Mouse (Mus musculus) intestine, embryonic 16.5 days (tissue): ENCODE measurements around the gene Magi2. TPM values are rescaled to one million over a fixed set of nuclear protein-coding genes. Genes with fewer than 3 reads are reported as not detected.
"Not testable (repeated sequence)": the region's sequence is repeated elsewhere in the genome, so short reads cannot be mapped to it uniquely, and the experiment has no call there.

Source experiments
- ATAC-seq: fragments of 200-750 bp; cut with Nextera tagmentation; 2 replicates; pipeline ENCODE4 v1.8.0; 2017; ENCODE audit warnings: moderate TSS enrichment, moderate library complexity
- H3K27ac ChIP-seq: fragments of 300-500 bp; sonication (generic); 2 replicates; pipeline ENCODE4 v1.5.1; 2014; ENCODE audit warnings: mild to moderate bottlenecking, low read length
- H3K27me3 ChIP-seq: fragments of 300-500 bp; sonication (generic); replicated peaks from 2 replicates; pipeline ENCODE4 v1.6.1; 2014; ENCODE audit warnings: low read length, control low read depth, mixed read lengths; ENCODE audit not compliant: control insufficient read depth, insufficient read depth
- H3K36me3 ChIP-seq: fragments of 300-500 bp; sonication (generic); 2 replicates; pipeline ENCODE4 v1.6.1; 2014; ENCODE audit warnings: low read length, control low read depth; ENCODE audit not compliant: control insufficient read depth, insufficient read depth
- H3K4me1 ChIP-seq: fragments of 300-500 bp; sonication (generic); 2 replicates; pipeline ENCODE4 v1.6.1; 2014; ENCODE audit warnings: low read length, control low read depth, mixed read lengths; ENCODE audit not compliant: control insufficient read depth, insufficient read depth
- H3K4me2 ChIP-seq: fragments of 300-500 bp; sonication (generic); 2 replicates; pipeline ENCODE4 v1.6.1; 2014; ENCODE audit warnings: low read depth, low read length, control low read depth
- H3K4me3 ChIP-seq: fragments of 300-500 bp; sonication (generic); 2 replicates; pipeline ENCODE4 v1.5.1; 2014; ENCODE audit warnings: mild to moderate bottlenecking, low read length
- H3K9ac ChIP-seq: fragments of 300-500 bp; sonication (generic); 2 replicates; pipeline ENCODE4 v1.6.1; 2014; ENCODE audit warnings: low read depth, low read length
- H3K9me3 ChIP-seq: fragments of 300-500 bp; sonication (generic); 2 replicates; pipeline ENCODE4 v1.6.1; 2016; ENCODE audit warnings: low read length, control low read depth; ENCODE audit not compliant: control insufficient read depth
- WGBS: fragments of 180-500 bp; shearing (Covaris S2); extraction: QIAGEN DNeasy Blood & Tissue Kit; methylation state at CpG from one replicate; pipeline ENCODE4 v1.1.7; 2014; 5-methylcytosine and 5-hydroxymethylcytosine counted together
- polyA plus RNA-seq: library from polyadenylated mRNA; unstranded; fragments of >200 nt; fragmentation: Nextera tagmentation; extraction: Ambion mirVana; gene quantifications from 2 replicates; pipeline ENCODE4 v1.2.1, GENCODE M21; 2015

The Magi2 gene
- polyA plus RNA-seq, 1 experiment from 2014 or later, result 3.0 TPM

DNA sequence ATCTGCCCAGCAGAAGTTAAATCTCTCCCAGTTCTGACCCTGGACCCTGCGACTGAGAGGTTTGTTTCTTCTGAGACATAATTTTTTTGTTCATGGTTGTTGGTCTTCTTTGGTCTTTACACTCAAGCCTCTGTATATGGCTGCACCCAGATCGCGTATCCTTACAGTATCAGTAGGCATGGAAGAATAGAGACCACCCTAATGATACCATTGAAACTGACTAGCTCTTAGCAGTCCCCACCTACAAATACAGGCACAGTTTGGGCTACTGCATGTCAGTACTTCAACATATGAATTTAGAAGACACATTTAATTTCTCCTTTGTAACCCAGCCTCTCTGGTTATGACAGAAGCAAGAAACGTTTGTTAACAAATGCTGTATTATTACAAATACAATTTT lies 173.5 kb downstream of the Magi2 start:
- Histone ChIP-seq H3K4me3 (no peak overlapping the region), H3K9me3 (no peaks in the 10 kb centered on the region), H3K4me1 (no peaks in the 10 kb centered on the region), H3K27ac (no peak overlapping the region), H3K4me2 (no peak overlapping the region), H3K27me3 (no peaks in the 10 kb centered on the region), H3K36me3 (no peaks in the 10 kb centered on the region), H3K9ac (no peak overlapping the region)
- no peak for ATAC-seq
- 92% methylated on average over 4 of the region's 4 CpGs for WGBS

DNA sequence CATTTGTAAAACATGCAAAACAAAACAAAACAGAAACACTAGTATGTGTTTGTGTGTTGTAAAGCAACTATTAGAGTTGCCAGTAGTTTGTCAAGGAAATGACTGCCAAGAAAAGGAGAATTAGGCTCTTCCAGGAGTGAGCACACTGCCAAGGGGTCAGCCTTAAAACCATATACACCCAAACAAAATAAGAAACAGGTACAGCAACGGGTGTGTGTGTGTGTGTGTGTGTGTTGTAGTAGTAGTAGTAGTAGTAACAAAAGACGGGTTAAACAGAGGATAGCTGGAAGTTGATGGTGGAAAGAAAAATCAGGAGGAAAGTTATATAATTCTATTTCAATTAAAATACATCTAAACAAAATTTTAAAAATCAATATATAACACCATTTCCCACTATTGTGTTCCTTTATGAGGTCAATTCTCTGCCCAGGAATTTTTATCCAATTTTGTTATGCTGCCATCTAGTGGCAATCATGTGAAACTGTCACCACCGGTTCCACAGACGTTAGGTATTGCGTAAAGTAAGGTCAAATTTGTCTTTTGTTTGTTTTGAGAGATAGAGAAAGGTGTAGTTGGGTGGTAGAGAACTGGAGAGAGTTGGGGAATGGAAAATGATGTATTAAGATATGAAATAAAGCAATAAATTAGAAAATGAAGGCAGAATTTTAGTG lies 174.0 kb downstream of the Magi2 start:
- no peak overlapping the region for H3K4me3 ChIP-seq
- no peaks in the 10 kb centered on the region for H3K36me3 ChIP-seq
- ATAC-seq, result no peak
- no peak overlapping the region for H3K27ac ChIP-seq
- no peak overlapping the region for H3K9ac ChIP-seq
- H3K4me2 ChIP-seq, result no peak overlapping the region
- H3K9me3 ChIP-seq, result no peaks in the 10 kb centered on the region
- H3K4me1 ChIP-seq, result no peaks in the 10 kb centered on the region
- 40% methylated on average over 5 of the region's 5 CpGs for WGBS
- H3K27me3 ChIP-seq, result no peaks in the 10 kb centered on the region

DNA sequence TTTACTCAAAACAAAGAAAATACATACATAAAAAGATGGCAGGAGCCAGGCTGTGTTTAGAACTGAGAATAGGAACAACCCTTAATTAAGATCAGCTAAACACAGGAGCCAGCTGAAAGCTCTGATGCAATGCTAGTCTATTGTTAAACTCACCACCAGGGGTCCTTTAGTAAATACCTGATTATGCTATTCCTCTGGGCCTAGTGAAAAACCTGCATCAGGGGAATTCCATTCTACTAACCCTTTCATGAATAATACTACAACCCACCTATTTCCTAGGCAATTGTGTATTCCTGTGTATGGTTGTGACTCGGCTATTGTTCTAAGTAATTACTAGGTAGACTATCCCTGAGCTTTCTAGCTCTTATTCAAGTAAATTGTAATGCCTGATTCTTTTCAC lies 177.4 kb downstream of the Magi2 start:
- not testable (repeated sequence) for H3K9me3 ChIP-seq, H3K9ac ChIP-seq, H3K4me1 ChIP-seq, H3K27me3 ChIP-seq, H3K27ac ChIP-seq, H3K4me3 ChIP-seq, H3K36me3 ChIP-seq, H3K4me2 ChIP-seq, ATAC-seq
- WGBS, result 84% methylated on average over 1 of the region's 1 CpGs

DNA sequence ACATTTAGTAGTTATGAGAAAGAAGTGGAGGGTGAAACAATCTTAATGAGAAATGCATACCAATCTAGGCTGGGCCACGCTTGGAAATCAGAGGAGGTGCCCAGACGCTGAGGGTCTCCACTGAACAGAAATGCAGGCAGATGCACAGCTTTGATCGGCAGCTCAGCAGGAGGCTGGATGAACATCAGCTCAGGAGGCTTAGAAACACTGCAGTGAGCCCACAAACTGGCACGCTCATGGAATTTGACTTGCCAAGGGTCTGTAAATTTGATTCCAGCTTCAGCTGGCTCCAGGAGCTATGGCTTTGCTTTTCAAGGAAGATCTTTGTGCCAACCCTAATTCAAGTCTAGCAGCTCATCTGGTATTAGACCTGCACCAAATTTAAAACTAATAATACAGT lies 187.7 kb downstream of the Magi2 start:
- Histone ChIP-seq H3K27ac (no peak overlapping the region), H3K4me1 (no peaks in the 10 kb centered on the region)
- ATAC-seq, result no peak

DNA sequence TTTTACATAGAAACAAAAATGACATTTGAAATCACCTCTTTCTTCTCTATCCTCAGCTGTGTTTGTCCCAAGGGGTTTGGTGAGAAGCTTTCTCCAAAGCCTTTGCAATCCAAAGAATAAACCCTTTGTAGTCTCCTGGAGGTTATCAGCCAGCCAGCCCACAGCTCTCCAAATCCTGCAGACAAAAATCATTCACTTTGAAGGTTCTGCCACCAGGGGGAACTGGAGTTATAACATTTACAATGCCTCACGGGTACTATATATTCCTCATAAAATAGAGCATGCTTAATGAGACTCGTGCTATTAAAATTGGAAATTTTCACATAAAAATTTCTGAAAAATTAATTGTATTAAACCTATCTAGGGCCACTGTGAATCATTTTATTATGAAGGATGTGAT lies 202.5 kb downstream of the Magi2 start:
- no peak overlapping the region for H3K4me3 ChIP-seq
- H3K27ac ChIP-seq, result no peak overlapping the region
- no peak for ATAC-seq
- H3K9me3 ChIP-seq, result no peaks in the 10 kb centered on the region
- 31% methylated on average over 2 of the region's 2 CpGs for WGBS
- no peaks in the 10 kb centered on the region for H3K4me1 ChIP-seq
- H3K4me2 ChIP-seq, result no peak overlapping the region
- H3K36me3 ChIP-seq, result no peaks in the 10 kb centered on the region
- no peaks in the 10 kb centered on the region for H3K27me3 ChIP-seq
- H3K9ac ChIP-seq, result no peak overlapping the region

More for the DNA sequence above, 187.7 kb downstream of the Magi2 start:
- WGBS, result 58% methylated on average over 4 of the region's 4 CpGs
- no peak overlapping the region for H3K4me2 ChIP-seq
- no peak overlapping the region for H3K4me3 ChIP-seq
- no peak overlapping the region for H3K9ac ChIP-seq
- H3K27me3 ChIP-seq, result no peaks in the 10 kb centered on the region
- no peaks in the 10 kb centered on the region for H3K9me3 ChIP-seq
- H3K36me3 ChIP-seq, result no peaks in the 10 kb centered on the region

DNA sequence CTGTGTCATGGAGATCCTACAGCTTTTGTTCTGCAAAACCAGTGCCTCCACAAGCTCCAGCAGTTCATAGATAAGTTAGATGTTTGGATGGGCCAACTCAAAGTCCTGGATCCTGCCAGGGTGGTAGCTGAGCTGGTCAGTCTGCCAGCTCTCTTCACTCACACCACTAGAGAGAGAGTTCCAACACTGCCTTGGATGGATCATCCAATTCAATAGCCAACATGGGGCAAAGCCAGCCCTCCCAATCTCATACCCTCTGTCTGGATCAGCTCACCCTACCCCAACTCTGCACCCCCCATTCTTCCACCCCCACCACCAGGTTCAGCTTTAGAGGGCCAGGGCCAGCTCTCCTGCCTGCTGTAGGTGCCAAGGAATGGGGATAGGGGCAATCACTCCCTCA lies 235.7 kb downstream of the Magi2 start:
- ATAC-seq, result no peak
- no peak overlapping the region for H3K27ac ChIP-seq

DNA sequence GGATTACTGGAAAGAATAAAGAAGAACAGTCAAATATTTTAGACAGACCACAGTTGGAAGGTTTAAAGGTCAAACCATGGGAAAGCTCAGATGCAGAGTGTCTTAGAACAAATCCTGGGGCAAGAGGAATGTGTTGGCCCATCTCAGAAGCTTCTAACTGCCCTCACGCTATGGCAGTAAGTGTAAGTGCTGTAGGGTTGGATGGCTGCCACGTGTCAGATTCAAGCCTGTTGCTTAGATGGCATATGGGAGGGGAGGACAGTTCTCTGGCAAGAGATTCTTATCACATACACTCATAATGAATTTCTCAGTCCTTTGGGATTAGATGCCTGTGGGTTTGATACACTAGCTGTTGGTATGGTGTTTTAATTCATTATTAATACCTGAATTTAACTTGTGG lies 238.5 kb downstream of the Magi2 start:
- H3K4me3 ChIP-seq, result no peak overlapping the region
- ATAC-seq, result no peak
- 48% methylated on average over 2 of the region's 2 CpGs for WGBS

More for the DNA sequence above, 235.7 kb downstream of the Magi2 start:
- Histone ChIP-seq H3K9me3 (no peaks in the 10 kb centered on the region), H3K4me3 (no peak overlapping the region), H3K27me3 (no peaks in the 10 kb centered on the region), H3K36me3 (no peaks in the 10 kb centered on the region), H3K4me1 (no peaks in the 10 kb centered on the region), H3K4me2 (no peak overlapping the region), H3K9ac (no peak overlapping the region)

DNA sequence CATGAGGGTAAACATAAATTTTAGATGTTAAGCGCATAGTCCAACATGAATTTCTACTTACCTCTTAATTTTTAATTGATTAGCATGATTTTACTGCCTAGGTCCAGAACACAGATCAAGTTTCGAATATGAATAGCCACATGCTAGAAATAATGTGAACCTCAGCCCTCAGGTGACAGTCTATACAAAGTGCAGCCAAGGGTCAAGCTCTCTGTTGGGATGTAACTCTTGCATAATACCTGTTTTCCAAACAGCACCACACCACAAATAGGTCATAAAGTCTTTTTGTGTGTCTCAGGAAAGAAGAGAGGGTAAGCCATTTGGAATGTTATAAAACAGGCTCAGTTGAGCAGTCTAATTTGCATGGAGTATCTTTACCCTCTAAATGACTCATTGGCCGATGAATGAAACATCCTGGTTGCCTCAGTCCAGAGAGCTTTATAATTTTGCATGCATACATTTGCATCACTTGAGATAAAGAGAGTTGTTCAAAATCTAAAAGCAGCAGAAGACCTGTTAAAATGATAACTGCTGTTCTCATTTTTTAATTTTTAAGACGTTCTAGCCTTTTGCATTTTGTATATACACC lies 246.1 kb downstream of the Magi2 start:
- H3K9me3 ChIP-seq, result no peaks in the 10 kb centered on the region
- H3K4me2 ChIP-seq, result no peak overlapping the region
- no peak overlapping the region for H3K9ac ChIP-seq
- no peaks in the 10 kb centered on the region for H3K4me1 ChIP-seq
- H3K27me3 ChIP-seq, result no peaks in the 10 kb centered on the region
- no peaks in the 10 kb centered on the region for H3K36me3 ChIP-seq
- no peak overlapping the region for H3K27ac ChIP-seq
- no peak for ATAC-seq
- no peak overlapping the region for H3K4me3 ChIP-seq
- WGBS, result 85% methylated on average over 4 of the region's 4 CpGs

More for the DNA sequence above, 238.5 kb downstream of the Magi2 start:
- no peaks in the 10 kb centered on the region for H3K27me3 ChIP-seq
- no peaks in the 10 kb centered on the region for H3K36me3 ChIP-seq
- H3K4me2 ChIP-seq, result no peak overlapping the region
- no peak overlapping the region for H3K9ac ChIP-seq
- H3K4me1 ChIP-seq, result no peaks in the 10 kb centered on the region
- no peaks in the 10 kb centered on the region for H3K9me3 ChIP-seq
- H3K27ac ChIP-seq, result no peak overlapping the region

DNA sequence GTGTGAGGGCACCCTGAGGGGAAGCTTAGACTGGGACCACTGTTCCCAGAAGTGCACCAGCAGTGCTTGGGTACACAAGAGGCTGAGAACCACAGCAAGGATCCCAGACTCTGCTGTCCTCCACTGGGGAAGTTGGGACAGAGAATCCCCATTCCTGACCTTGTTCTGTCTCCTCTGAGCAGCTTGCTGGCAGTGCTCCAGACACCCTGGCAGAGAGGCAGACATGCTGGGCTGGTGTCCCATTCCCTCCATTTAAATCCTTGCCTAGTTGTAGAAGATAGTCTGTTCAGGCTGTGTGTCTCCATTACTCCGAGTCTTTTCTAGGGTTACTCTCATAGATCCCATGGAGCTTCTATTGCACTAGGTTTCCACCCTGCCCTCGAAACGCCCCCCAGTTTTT lies 256.1 kb downstream of the Magi2 start:
- Histone ChIP-seq H3K9me3 (no peaks in the 10 kb centered on the region), H3K4me2 (no peak overlapping the region), H3K9ac (no peak overlapping the region), H3K36me3 (no peaks in the 10 kb centered on the region), H3K4me1 (no peaks in the 10 kb centered on the region), H3K4me3 (no peak overlapping the region), H3K27ac (no peak overlapping the region), H3K27me3 (no peaks in the 10 kb centered on the region)
- 80% methylated on average over 3 of the region's 3 CpGs for WGBS
- ATAC-seq, result no peak

DNA sequence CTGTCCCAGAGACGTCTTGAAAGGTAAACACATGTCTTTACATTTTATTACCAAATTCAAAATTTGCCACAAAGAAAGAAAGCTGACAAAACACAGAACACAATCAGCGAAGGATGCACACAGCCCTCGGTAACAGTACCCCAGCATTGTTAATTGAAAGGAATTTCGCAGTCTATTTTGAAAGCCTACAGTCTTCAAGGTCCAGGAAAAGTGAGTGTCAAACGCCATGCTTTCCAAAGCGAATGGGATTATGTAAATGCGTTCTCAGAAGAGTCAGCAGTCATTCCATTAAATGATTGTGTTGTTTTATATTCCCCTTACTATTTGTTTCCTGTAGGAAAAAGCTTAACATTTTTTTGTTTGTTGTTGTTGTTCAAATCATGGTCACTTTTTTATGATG lies 261.1 kb downstream of the Magi2 start:
- 20% methylated on average over 7 of the region's 7 CpGs for WGBS
- no peaks in the 10 kb centered on the region for H3K9me3 ChIP-seq
- H3K27me3 ChIP-seq, result no peaks in the 10 kb centered on the region
- no peak overlapping the region for H3K4me3 ChIP-seq
- no peaks in the 10 kb centered on the region for H3K4me1 ChIP-seq
- H3K36me3 ChIP-seq, result no peaks in the 10 kb centered on the region
- H3K4me2 ChIP-seq, result no peak overlapping the region
- no peak overlapping the region for H3K27ac ChIP-seq
- no peak overlapping the region for H3K9ac ChIP-seq
- ATAC-seq, result no peak
